Mouse (Mus musculus) neural tube, embryonic 15.5 days (tissue): ENCODE results near the gene Sbk3. TPM values are rescaled to one million over a fixed set of nuclear protein-coding genes. Genes with fewer than 3 reads are reported as not detected.
A peak's percentile ranks its signal among the peaks of the same experiment; 100 is the strongest.

Source experiments
- ATAC-seq: fragments of 200-750 bp; cut with Nextera tagmentation; 2 replicates; pipeline ENCODE4 v1.8.0; 2017; ENCODE audit warnings: mild to moderate bottlenecking, moderate TSS enrichment, moderate library complexity; ENCODE audit not compliant: low FRiP score
- H3K27ac ChIP-seq: fragments of 300-500 bp; sonication (generic); replicated peaks from 2 replicates; pipeline ENCODE4 v1.5.1; 2015; ENCODE audit warnings: mild to moderate bottlenecking, inconsistent platforms
- H3K27me3 ChIP-seq: fragments of 300-500 bp; sonication (generic); replicated peaks from 2 replicates; pipeline ENCODE4 v1.6.1; 2015; ENCODE audit warnings: inconsistent platforms
- H3K36me3 ChIP-seq: fragments of 300-500 bp; sonication (generic); 2 replicates; pipeline ENCODE4 v1.6.1; 2015; ENCODE audit warnings: inconsistent platforms
- H3K4me1 ChIP-seq: fragments of 300-500 bp; sonication (generic); 2 replicates; pipeline ENCODE4 v1.6.1; 2015; ENCODE audit warnings: inconsistent platforms
- H3K4me2 ChIP-seq: fragments of 300-500 bp; sonication (generic); 2 replicates; pipeline ENCODE4 v1.6.1; 2015; ENCODE audit warnings: inconsistent platforms, mild to moderate bottlenecking, moderate library complexity
- H3K4me3 ChIP-seq: fragments of 300-500 bp; sonication (generic); replicated peaks from 2 replicates; pipeline ENCODE4 v1.5.1; 2015; ENCODE audit warnings: mild to moderate bottlenecking, inconsistent platforms
- H3K9ac ChIP-seq: fragments of 300-500 bp; sonication (generic); replicated peaks from 2 replicates; pipeline ENCODE4 v1.6.1; 2015; ENCODE audit warnings: mild to moderate bottlenecking, inconsistent platforms
- H3K9me3 ChIP-seq: fragments of 300-500 bp; sonication (generic); replicated peaks from 2 replicates; pipeline ENCODE4 v1.6.1; 2016; ENCODE audit warnings: inconsistent platforms
- WGBS: fragments of 180-500 bp; shearing (Covaris S2); methylation state at CpG from one replicate; pipeline ENCODE4 v1.1.7; 2015; ENCODE audit warnings: mixed read lengths; 5-methylcytosine and 5-hydroxymethylcytosine counted together
- polyA plus RNA-seq: library from polyadenylated mRNA; unstranded; fragments of >200 nt; fragmentation: Nextera tagmentation; extraction: Ambion mirVana; gene quantifications from 2 replicates; pipeline ENCODE4 v1.2.1, GENCODE M21; 2015

The Sbk3 gene
- polyA plus RNA-seq, 1 experiment from 2014 or later: 0.35 TPM

- no peak overlapping the region for H3K4me2 ChIP-seq
- H3K9me3 ChIP-seq: no peaks in the 10 kb centered on the region
- no peak overlapping the region for H3K9ac ChIP-seq
- peaks cover 31% of the 10 kb centered on the region for H3K36me3 ChIP-seq
- no peaks in the 10 kb centered on the region for H3K27me3 ChIP-seq
- H3K27ac ChIP-seq: no peak overlapping the region
- no peak overlapping the region for H3K4me3 ChIP-seq
- peaks cover 59% of the 10 kb centered on the region for H3K4me1 ChIP-seq
- WGBS: 85% methylated on average over 21 of the region's 21 CpGs
- ATAC-seq: no peak
Measured at GRCm38 (mm10) chr7:4919096-4919495, 51.9 kb downstream of the Sbk3 start.

- Histone ChIP-seq H3K4me2 (no peak overlapping the region), H3K27me3 (no peaks in the 10 kb centered on the region), H3K4me1 (peaks cover 56% of the 10 kb centered on the region), H3K36me3 (peaks cover 31% of the 10 kb centered on the region), H3K9ac (no peak overlapping the region), H3K9me3 (no peaks in the 10 kb centered on the region), H3K27ac (no peak overlapping the region), H3K4me3 (no peak overlapping the region)
- 93% methylated on average over 15 of the region's 15 CpGs for WGBS
- no peak for ATAC-seq
Measured at GRCm38 (mm10) chr7:4918681-4919080, 52.3 kb downstream of the Sbk3 start.

- 85% methylated on average over 2 of the region's 2 CpGs for WGBS
- peak overlapping the region; percentile 99; the same call in 1 of the 2 replicates for H3K27ac ChIP-seq
- no peaks in the 10 kb centered on the region for H3K27me3 ChIP-seq
- H3K4me2 ChIP-seq: no peak overlapping the region
- no peaks in the 10 kb centered on the region for H3K9me3 ChIP-seq
- H3K4me3 ChIP-seq: no peak overlapping the region
- ATAC-seq: no peak
- H3K4me1 ChIP-seq: peaks cover 44% of the 10 kb centered on the region
- H3K9ac ChIP-seq: 0 out of 2 replicates have a peak overlapping the region, but pooled peaks have one; percentile 14
- H3K36me3 ChIP-seq: peaks cover 31% of the 10 kb centered on the region
Measured at GRCm38 (mm10) chr7:4917494-4917893, 53.5 kb downstream of the Sbk3 start.

- H3K27ac ChIP-seq: peak overlapping the region; percentile 99
- no peaks in the 10 kb centered on the region for H3K27me3 ChIP-seq
- peaks cover 28% of the 10 kb centered on the region for H3K36me3 ChIP-seq
- peak overlapping the region; percentile 78 for H3K4me2 ChIP-seq
- H3K9me3 ChIP-seq: no peaks in the 10 kb centered on the region
- peak overlapping the region; percentile 72 for H3K4me3 ChIP-seq
- WGBS: 7% methylated on average over 14 of the region's 14 CpGs
- H3K4me1 ChIP-seq: peaks cover 28% of the 10 kb centered on the region
- peak; percentile 70 for ATAC-seq
- peak overlapping the region; percentile 85 for H3K9ac ChIP-seq
Measured at GRCm38 (mm10) chr7:4915669-4916416, 55.1 kb downstream of the Sbk3 start.

Other genes with a start within 250 kb of the Sbk3 start
- 0.13 and 0.14 TPM in 2 replicates for gene Tmem150b, start 245.9 kb downstream of the Sbk3 start, polyA plus RNA-seq
- 56.9 and 58.2 TPM in 2 replicates for gene Kmt5c, start 231.1 kb downstream of the Sbk3 start, polyA plus RNA-seq
- 26.3 and 38.6 TPM in 2 replicates for gene Cox6b2, start 218.1 kb downstream of the Sbk3 start, polyA plus RNA-seq
- gene Fam71e2, start 199.9 kb downstream of the Sbk3 start, polyA plus RNA-seq: not detected in 2 replicates
- 0.90 and 1.0 TPM in 2 replicates for gene Il11, start 188.3 kb downstream of the Sbk3 start, polyA plus RNA-seq
- gene Tmem190, start 188.2 kb downstream of the Sbk3 start, polyA plus RNA-seq: not detected in 2 replicates
- gene Tmem238, start 181.5 kb downstream of the Sbk3 start, polyA plus RNA-seq: 6.8 and 9.9 TPM in 2 replicates
- gene Rpl28, start 178.3 kb downstream of the Sbk3 start, polyA plus RNA-seq: 224 and 255 TPM in 2 replicates
- gene Ube2s, start 158.6 kb downstream of the Sbk3 start, polyA plus RNA-seq: 252 and 275 TPM in 2 replicates
- 10.6 and 11.3 TPM in 2 replicates for gene Shisa7, start 126.5 kb downstream of the Sbk3 start, polyA plus RNA-seq
- gene Isoc2b, start 100.9 kb downstream of the Sbk3 start, polyA plus RNA-seq: 3.7 and 5.9 TPM in 2 replicates
- gene Isoc2a, start 94.0 kb downstream of the Sbk3 start, polyA plus RNA-seq: 0.51 and 0.79 TPM in 2 replicates
- gene Gm36210, start 64.7 kb downstream of the Sbk3 start, polyA plus RNA-seq: 0.23 and 0.37 TPM in 2 replicates
- gene Zfp628, start 56.0 kb downstream of the Sbk3 start, polyA plus RNA-seq: 3.1 and 4.0 TPM in 2 replicates
- gene Nat14, start 49.1 kb downstream of the Sbk3 start, polyA plus RNA-seq: 30.8 and 36.3 TPM in 2 replicates
- 1.00 and 1.8 TPM in 2 replicates for gene Ssc5d, start 45.4 kb downstream of the Sbk3 start, polyA plus RNA-seq
- gene Sbk2, start 6.8 kb downstream of the Sbk3 start, polyA plus RNA-seq: 0.14 TPM in 1 of 2 replicates, not detected in the other
- gene Zfp579, start 25.0 kb upstream of the Sbk3 start, polyA plus RNA-seq: 49.6 and 57.0 TPM in 2 replicates
- 7.3 and 9.9 TPM in 2 replicates for gene Zfp524, start 43.2 kb upstream of the Sbk3 start, polyA plus RNA-seq
- gene Fiz1, start 43.5 kb upstream of the Sbk3 start, polyA plus RNA-seq: 37.0 TPM in 2 replicates
- 0.15 and 1.4 TPM in 2 replicates for gene Gm44973, start 44.3 kb upstream of the Sbk3 start, polyA plus RNA-seq
- gene Zfp865, start 49.2 kb upstream of the Sbk3 start, polyA plus RNA-seq: 6.4 and 7.0 TPM in 2 replicates
- gene Ccdc106, start 49.4 kb upstream of the Sbk3 start, polyA plus RNA-seq: 60.0 and 75.7 TPM in 2 replicates
- not detected in 2 replicates for gene 4632433K11Rik, start 63.0 kb upstream of the Sbk3 start, polyA plus RNA-seq
- gene Zfp784, start 67.3 kb upstream of the Sbk3 start, polyA plus RNA-seq: 7.7 and 9.0 TPM in 2 replicates
- 90.7 and 101 TPM in 2 replicates for gene Zfp580, start 80.4 kb upstream of the Sbk3 start, polyA plus RNA-seq
- gene U2af2, start 91.0 kb upstream of the Sbk3 start, polyA plus RNA-seq: 94.2 and 105 TPM in 2 replicates
- gene Epn1, start 109.1 kb upstream of the Sbk3 start, polyA plus RNA-seq: 92.5 and 105 TPM in 2 replicates
- not detected in 2 replicates for gene Rfpl4, start 145.8 kb upstream of the Sbk3 start, polyA plus RNA-seq
- gene Rasl2-9, start 154.8 kb upstream of the Sbk3 start, polyA plus RNA-seq: 0.47 and 0.60 TPM in 2 replicates
- 0.05 and 0.13 TPM in 2 replicates for gene Vmn1r55, start 178.5 kb upstream of the Sbk3 start, polyA plus RNA-seq
- gene Vmn1r56, start 225.6 kb upstream of the Sbk3 start, polyA plus RNA-seq: not detected in 2 replicates
- gene Vmn1r57, start 247.3 kb upstream of the Sbk3 start, polyA plus RNA-seq: not detected in 2 replicates